Comparison of ENCODE assay signal across 9 mouse cellular contexts in the genomic region with DNA sequence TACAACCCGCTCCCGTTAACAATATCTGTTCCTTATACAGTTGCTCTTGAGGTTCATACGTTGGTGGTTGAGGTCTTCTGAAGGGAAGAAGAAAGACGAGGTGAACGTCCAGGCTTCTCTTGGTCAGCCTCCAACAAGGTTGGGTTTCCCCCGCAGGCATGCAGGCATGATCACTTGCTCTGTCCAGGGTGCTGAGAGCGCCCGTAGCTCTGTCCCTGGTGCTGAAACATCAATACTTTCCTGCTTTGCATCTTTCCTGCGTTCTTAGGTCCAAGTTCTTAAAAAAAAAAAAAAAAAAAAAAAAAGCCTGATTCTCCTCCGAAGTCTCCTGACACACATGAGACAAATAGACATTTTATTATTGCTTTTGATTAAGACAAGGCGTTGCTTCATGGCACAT. TPM values are rescaled to one million over a fixed set of nuclear protein-coding genes. Genes with fewer than 3 reads are reported as not detected.
A peak's percentile ranks its signal among the peaks of the same experiment; 100 is the strongest.
DNase-seq lines count a peak whose midpoint lies in the region; ATAC-seq and TF ChIP-seq lines count a peak whose summit lies in the region.
"Had no signal": no experiment of that assay in that cellular context is flagged by ENCODE, and none has a peak within 500 bp of the region (broad histone marks: within the 10 kb centered on the region; RNA-seq: fewer than 3 reads in every experiment).

No protein-coding gene starts in this region.

- H3K4me1 ChIP-seq in ES-Bruce4 (ENCODE audit: control insufficient read depth, insufficient read depth, low read length), result peaks cover 4% of the 10 kb centered on the region
- no peaks in the 10 kb centered on the region for H3K4me1 ChIP-seq in liver, embryonic 14.5 days (replicated peaks; ENCODE audit: control insufficient read depth in 2 of 2, insufficient read depth in 2 of 2, low read length in 1 of 2)
- H3K4me1 ChIP-seq in neural tube, embryonic 11.5 days (ENCODE audit: control insufficient read depth, insufficient read depth, low read length), result peaks cover 35% of the 10 kb centered on the region

- no peak for TF ChIP-seq CTCF in ES-Bruce4 (IDR thresholded peaks at IDR 0.05; ENCODE audit: low read depth, low read length)
- no peak for TF ChIP-seq CTCF in liver, embryonic 14.5 days (IDR thresholded peaks at IDR 0.05; ENCODE audit: low read depth)

- peak; percentile 84 for TF ChIP-seq EP300 in ES-Bruce4 (IDR thresholded peaks at IDR 0.05; ENCODE audit: insufficient read depth, low read depth, low read length)
- TF ChIP-seq EP300 in liver, embryonic 14.5 days (IDR thresholded peaks at IDR 0.05; ENCODE audit: low read depth), result no peak

- TF ChIP-seq POLR2A in ES-Bruce4 (IDR thresholded peaks at IDR 0.05; ENCODE audit: insufficient read depth, low read length), result no peak

- no peak overlapping the region for H3K27ac ChIP-seq in ES-Bruce4 (ENCODE audit: insufficient read depth, low read length)
- no peak overlapping the region for H3K27ac ChIP-seq in liver, embryonic 14.5 days
- no peak overlapping the region for H3K27ac ChIP-seq in neural tube, embryonic 11.5 days (ENCODE audit: low read depth, low read length)

- peak; percentile 38 to 44 for DNase-seq in cerebellum, postnatal 14 days
- DNase-seq in cerebellum, adult 11 months, result no peak
- DNase-seq in c-Kit-positive CD71-positive TER-119-negative erythroid progenitor cells, embryonic 14.5 days (ENCODE audit: low read depth), result peak; percentile 56
- DNase-seq in heart, postnatal 14 days, result peak; percentile 82 to 86
- DNase-seq in liver, embryonic 14.5 days (ENCODE audit: low read depth in 3 of 3, low spot score in 3 of 3), result peak in 2 of 3 experiments; percentile 26 to 44
- DNase-seq in neural tube, embryonic 11.5 days (ENCODE audit: low spot score), result peak; percentile 77
- peak; percentile 77 for DNase-seq in thymus, postnatal 4 days

- H3K9me3 ChIP-seq in ES-Bruce4 (replicated peaks; ENCODE audit: control insufficient read depth, insufficient read depth, low read length, poor library complexity, severe bottlenecking), result no peaks in the 10 kb centered on the region
- no peaks in the 10 kb centered on the region for H3K9me3 ChIP-seq in liver, embryonic 14.5 days (ENCODE audit: control insufficient read depth, low read length)
- H3K9me3 ChIP-seq in neural tube, embryonic 11.5 days (ENCODE audit: control insufficient read depth, low read length), result no peaks in the 10 kb centered on the region

- peaks cover 2% of the 10 kb centered on the region for H3K36me3 ChIP-seq in ES-Bruce4 (ENCODE audit: control insufficient read depth, insufficient read depth, low read length, poor library complexity, severe bottlenecking)
- H3K36me3 ChIP-seq in liver, embryonic 14.5 days (replicated peaks; ENCODE audit: control insufficient read depth, insufficient read depth, low read depth), result no peaks in the 10 kb centered on the region
- H3K36me3 ChIP-seq in neural tube, embryonic 11.5 days (ENCODE audit: control insufficient read depth, insufficient read depth, low read length), result no peaks in the 10 kb centered on the region

- no peaks in the 10 kb centered on the region for H3K27me3 ChIP-seq in ES-Bruce4 (ENCODE audit: control insufficient read depth, insufficient read depth, low read length, poor library complexity, severe bottlenecking)
- peaks cover 47% of the 10 kb centered on the region for H3K27me3 ChIP-seq in liver, embryonic 14.5 days (ENCODE audit: control insufficient read depth, insufficient read depth, low read length)
- H3K27me3 ChIP-seq in neural tube, embryonic 11.5 days (ENCODE audit: control insufficient read depth, insufficient read depth, low read length), result no peaks in the 10 kb centered on the region

- H3K4me3 ChIP-seq in ES-Bruce4 (ENCODE audit: low read depth, low read length), result no peak overlapping the region
- no peak overlapping the region for H3K4me3 ChIP-seq in liver, embryonic 14.5 days (ENCODE audit: insufficient read depth in 1 of 2, low read depth in 2 of 2, low read length in 2 of 2)
- no peak overlapping the region for H3K4me3 ChIP-seq in neural tube, embryonic 11.5 days (ENCODE audit: low read depth, low read length)

- no peak overlapping the region for H3K9ac ChIP-seq in ES-Bruce4 (ENCODE audit: low read depth, poor library complexity, severe bottlenecking)
- H3K9ac ChIP-seq in liver, embryonic 14.5 days (replicated peaks), result no peak overlapping the region
- no peak overlapping the region for H3K9ac ChIP-seq in neural tube, embryonic 11.5 days (ENCODE audit: low read length)

- intact Hi-C loops in heart, postnatal 14 days (cut with DNase I), result no loop called here

- no peak overlapping the region for H3K4me2 ChIP-seq in liver, embryonic 14.5 days (ENCODE audit: low read depth)
- H3K4me2 ChIP-seq in neural tube, embryonic 11.5 days (ENCODE audit: low read depth), result peak overlapping the region; percentile 70

- 3% methylated on average over 11 of the region's 11 CpGs for WGBS in liver, embryonic 14.5 days (ENCODE audit: insufficient replicate concordance)
- 5% methylated on average over 11 of the region's 11 CpGs for WGBS in neural tube, embryonic 11.5 days

- ATAC-seq in liver, embryonic 14.5 days (ENCODE audit: insufficient read depth), result no peak
- ATAC-seq in neural tube, embryonic 11.5 days (ENCODE audit: insufficient read depth, low FRiP score, low TSS enrichment), result no peak

RNA-seq across cellular contexts. Expression of gene Lin28a, which starts 2.0 kb away (rescaled TPM):
- polyA plus RNA-seq in ES-Bruce4 (2011; ENCODE audit: insufficient read depth, insufficient read length, low read depth, missing spikeins), result 201 and 217 TPM in 2 replicates
- not detected for total RNA-seq in heart, postnatal 14 days (2021)
- 0.70 and 0.95 TPM in 2 replicates for polyA plus RNA-seq in liver, embryonic 14.5 days (2012; rRNA removed)
- 0.28 and 0.42 TPM in 2 replicates for polyA plus RNA-seq in liver, embryonic 14.5 days (2014; fragmentation: Nextera tagmentation; extraction: Ambion mirVana)
- 3.2 and 3.4 TPM in 2 replicates for polyA plus RNA-seq in neural tube, embryonic 11.5 days (2014; fragmentation: Nextera tagmentation; extraction: Ambion mirVana)

RNA-seq across cellular contexts. Expression of gene Dhdds, which starts 19.9 kb away (rescaled TPM):
- 18.5 and 23.5 TPM in 2 replicates for polyA plus RNA-seq in ES-Bruce4 (2011; ENCODE audit: insufficient read depth, insufficient read length, low read depth, missing spikeins)
- total RNA-seq in heart, postnatal 14 days (2021), result 10 to 100 TPM; 25.5 to 27.5 TPM
- 10.5 and 13.3 TPM in 2 replicates for polyA plus RNA-seq in liver, embryonic 14.5 days (2012; rRNA removed)
- 16.8 and 17.8 TPM in 2 replicates for polyA plus RNA-seq in liver, embryonic 14.5 days (2014; fragmentation: Nextera tagmentation; extraction: Ambion mirVana)
- 40.6 and 42.1 TPM in 2 replicates for polyA plus RNA-seq in neural tube, embryonic 11.5 days (2014; fragmentation: Nextera tagmentation; extraction: Ambion mirVana)

RNA-seq across cellular contexts. Expression of gene Zfp683, which starts 33.0 kb away (rescaled TPM):
- not detected in 2 replicates for polyA plus RNA-seq in ES-Bruce4 (2011; ENCODE audit: insufficient read depth, insufficient read length, low read depth, missing spikeins)
- not detected for total RNA-seq in heart, postnatal 14 days (2021)
- 0.03 and 0.06 TPM in 2 replicates for polyA plus RNA-seq in liver, embryonic 14.5 days (2012; rRNA removed)
- polyA plus RNA-seq in liver, embryonic 14.5 days (2014; fragmentation: Nextera tagmentation; extraction: Ambion mirVana), result not detected in 2 replicates
- not detected in 2 replicates for polyA plus RNA-seq in neural tube, embryonic 11.5 days (2014; fragmentation: Nextera tagmentation; extraction: Ambion mirVana)
- polyA plus RNA-seq: heart, embryonic 14.5 days had no signal

RNA-seq across cellular contexts. Expression of gene Crybg2, which starts 40.0 kb away (rescaled TPM):
- polyA plus RNA-seq in ES-Bruce4 (2011; ENCODE audit: insufficient read depth, insufficient read length, low read depth, missing spikeins), result 19.2 and 26.1 TPM in 2 replicates
- under 1 TPM in 1 of 2 experiments, not detected in 1; 0.24 TPM for total RNA-seq in heart, postnatal 14 days (2021)
- 0.23 TPM in 2 replicates for polyA plus RNA-seq in liver, embryonic 14.5 days (2012; rRNA removed)
- polyA plus RNA-seq in liver, embryonic 14.5 days (2014; fragmentation: Nextera tagmentation; extraction: Ambion mirVana), result 0.42 and 0.67 TPM in 2 replicates
- 0.53 and 0.99 TPM in 2 replicates for polyA plus RNA-seq in neural tube, embryonic 11.5 days (2014; fragmentation: Nextera tagmentation; extraction: Ambion mirVana)

RNA-seq across cellular contexts. Expression of gene Hmgn2, which starts 52.2 kb away (rescaled TPM):
- polyA plus RNA-seq in ES-Bruce4 (2011; ENCODE audit: insufficient read depth, insufficient read length, low read depth, missing spikeins), result 253 and 257 TPM in 2 replicates
- total RNA-seq in heart, postnatal 14 days (2021), result 100 to 1,000 TPM; 129 to 151 TPM
- polyA plus RNA-seq in liver, embryonic 14.5 days (2012; rRNA removed), result 120 and 233 TPM in 2 replicates
- polyA plus RNA-seq in liver, embryonic 14.5 days (2014; fragmentation: Nextera tagmentation; extraction: Ambion mirVana), result 665 and 670 TPM in 2 replicates
- polyA plus RNA-seq in neural tube, embryonic 11.5 days (2014; fragmentation: Nextera tagmentation; extraction: Ambion mirVana), result 2,917 and 3,166 TPM in 2 replicates

Comparison
In these comparisons a context has a peak if more than half of its experiments do, and no peak if none do; other contexts are left out.
1. RNA of gene Lin28a, which starts 2.0 kb away (polyA plus RNA-seq): 201 to 217 TPM in ES-Bruce4; 3.2 to 3.4 TPM in neural tube, embryonic 11.5 days and 0.28 to 0.95 TPM in liver, embryonic 14.5 days; every median in the first group is over 10 times any median in the second.